Mouse (Mus musculus) T-helper 1 cell (primary cell): ENCODE measurements around the gene Ctxn2.

ENCODE experiments used
- in situ Hi-C: fragments of 300-600 bp; cut with MboI, MseI; formaldehyde crosslinking; loops from one replicate; pipeline ENCODE4 v1.15.1; 2025; ENCODE audit warnings: high pct_unique_total_duplicates

Ctxn2 gene

GRCm38 (mm10) chr2:125189197-125189596 is 52.7 kb downstream of the Ctxn2 start:
- in situ Hi-C loops: loop anchor here (25.0 kb wide), 1 partner anchor 1877 kb away; no protein-coding TSS in a partner anchor

GRCm38 (mm10) chr2:125192905-125193304 is 56.4 kb downstream of the Ctxn2 start:
- in situ Hi-C loops: loop anchor here (25.0 kb wide), 1 partner anchor 1881 kb away; no protein-coding TSS in a partner anchor

- in situ Hi-C loops: loop anchor here (25.0 kb wide), 1 partner anchor 1884 kb away; no protein-coding TSS in a partner anchor
These were observed 60.3 kb downstream of the Ctxn2 start for GRCm38 (mm10) chr2:125196771-125197170.
